Mouse (Mus musculus): ENCODE results near the gene Rai14. TPM values are rescaled to one million over a fixed set of nuclear protein-coding genes. Genes with fewer than 3 reads are reported as not detected.

Gene Rai14
- total and polyA plus RNA-seq, 3 experiments = not detected

DNA sequence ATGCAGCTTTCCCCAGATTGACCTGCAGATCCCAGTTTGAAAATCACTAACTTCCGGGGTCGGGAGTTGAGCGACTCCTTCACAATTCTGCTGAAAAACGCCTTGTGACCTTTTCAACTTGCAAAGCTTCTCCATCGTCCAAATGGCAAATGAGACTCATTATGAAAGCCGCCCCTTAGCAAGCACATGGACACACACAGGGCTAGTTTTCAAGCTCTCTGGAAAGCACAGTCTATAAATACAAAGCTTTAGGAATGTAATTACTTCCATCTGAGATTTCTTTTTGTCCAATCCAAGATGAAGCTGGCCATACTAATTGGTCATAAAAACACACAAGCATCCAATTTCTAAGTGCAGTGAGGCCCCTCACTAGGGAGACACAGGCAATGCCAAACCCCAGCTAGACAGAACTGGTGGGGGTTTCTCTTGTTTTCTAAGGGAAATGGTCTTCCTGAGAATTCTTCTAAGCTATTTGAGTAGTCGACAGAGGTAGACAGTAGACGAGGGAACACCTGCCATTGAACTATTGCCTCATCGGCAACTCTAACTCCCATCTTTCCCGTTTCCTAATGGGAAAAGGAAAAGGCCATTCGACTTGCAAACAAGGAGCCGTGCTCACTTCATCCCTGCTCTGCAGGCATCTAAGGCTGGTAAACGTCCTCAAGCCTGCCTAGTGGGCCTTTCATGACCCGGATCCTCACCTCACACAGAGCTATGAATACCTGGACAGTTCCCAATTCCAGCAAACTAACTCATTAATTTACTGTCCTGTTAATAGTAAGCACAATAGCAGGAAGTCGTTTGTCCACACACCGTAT is 173.9 kb downstream of the Rai14 start:
- no peaks in the 10 kb centered on the region for H3K4me1 ChIP-seq (ENCODE audit: control insufficient read depth in 1 of 2, insufficient read depth in 2 of 2, low read length in 2 of 2)
- H3K9me3 ChIP-seq (replicated peaks; ENCODE audit: insufficient read depth, low read length) = no peaks in the 10 kb centered on the region
- H3K9ac ChIP-seq (ENCODE audit: control insufficient read depth, low read depth, low read length, poor library complexity, severe bottlenecking) = no peak overlapping the region

GRCm38 (mm10) chr15:10535969-10536368 is 178.5 kb downstream of the Rai14 start:
- no peaks in the 10 kb centered on the region for H3K79me2 ChIP-seq (ENCODE audit: control insufficient read depth, insufficient read depth, low read length, poor library complexity)
- no peak overlapping the region for H3K9ac ChIP-seq (ENCODE audit: control insufficient read depth, low read depth, low read length, poor library complexity, severe bottlenecking)
- H3K36me3 ChIP-seq (ENCODE audit: control insufficient read depth in 1 of 2, insufficient read depth in 2 of 2, low read length in 2 of 2) = 0 out of 4 replicates have a peak, but pooled peaks cover 0 to 2% of the 10 kb centered on the region in 2 experiments
- no peak overlapping the region for H3K4me3 ChIP-seq (ENCODE audit: control insufficient read depth in 1 of 2, insufficient read depth in 1 of 2, low read depth in 2 of 2, low read length in 2 of 2)
- no peak overlapping the region for H3K27ac ChIP-seq (ENCODE audit: control insufficient read depth, low read depth, low read length)
- H3K9me3 ChIP-seq (replicated peaks; ENCODE audit: insufficient read depth, low read length) = no peaks in the 10 kb centered on the region
- no peak for DNase-seq (ENCODE audit: low read depth, low spot score)
- H3K27me3 ChIP-seq (ENCODE audit: control insufficient read depth in 1 of 2, insufficient read depth in 2 of 2, low read length in 2 of 2) = no peaks in the 10 kb centered on the region
- TF ChIP-seq ZKSCAN1 (IDR thresholded peaks at IDR 0.05; ENCODE audit: low read depth, low read length) = no peak
- no peak for TF ChIP-seq GATA1 (IDR thresholded peaks at IDR 0.05; ENCODE audit: low read depth, low read length)
- TF ChIP-seq MAZ (IDR thresholded peaks at IDR 0.05; ENCODE audit: low read depth, low read length) = no peak
- no peak for TF ChIP-seq SIN3A (IDR thresholded peaks at IDR 0.05; ENCODE audit: low read length)
- no peak for TF ChIP-seq GABPA (IDR thresholded peaks at IDR 0.05; ENCODE audit: low read depth, low read length)
- no peak for TF ChIP-seq POLR2AphosphoS5 (IDR thresholded peaks at IDR 0.05; ENCODE audit: borderline replicate concordance, low read depth, low read length)
- TF ChIP-seq NRF1 (IDR thresholded peaks at IDR 0.05; ENCODE audit: insufficient read depth, low read depth, low read length, poor library complexity, severe bottlenecking) = no peak
- no peak for TF ChIP-seq TBP (IDR thresholded peaks at IDR 0.05; ENCODE audit: low read depth, low read length)
- TF ChIP-seq ZC3H11A (IDR thresholded peaks at IDR 0.05; ENCODE audit: low read depth, low read length) = no peak
- TF ChIP-seq USF2 (IDR thresholded peaks at IDR 0.05; ENCODE audit: borderline replicate concordance in 1 of 2, insufficient read depth in 1 of 2, low read depth in 1 of 2, low read length in 2 of 2) = no peak
- no peak for TF ChIP-seq HCFC1 (IDR thresholded peaks at IDR 0.05; ENCODE audit: low read depth, low read length)
- TF ChIP-seq POLR2A (IDR thresholded peaks at IDR 0.05; ENCODE audit: control insufficient read depth in 1 of 2, insufficient read depth in 1 of 2, low read depth in 1 of 2, low read length in 2 of 2, poor library complexity in 1 of 2) = no peak
- no peak for TF ChIP-seq MYB (IDR thresholded peaks at IDR 0.05; ENCODE audit: low read depth, low read length)
- no peak for TF ChIP-seq SMC3 (IDR thresholded peaks at IDR 0.05; ENCODE audit: low read depth, low read length)
- no peak for TF ChIP-seq E2F4 (IDR thresholded peaks at IDR 0.05; ENCODE audit: borderline replicate concordance, low read depth, low read length)
- no peak for TF ChIP-seq TAL1 (IDR thresholded peaks at IDR 0.05; ENCODE audit: low read length)
- no peak for TF ChIP-seq ZMIZ1 (IDR thresholded peaks at IDR 0.05; ENCODE audit: low read depth, low read length)
- no peak for TF ChIP-seq ELF1 (IDR thresholded peaks at IDR 0.05; ENCODE audit: low read depth, low read length)
- 0 out of 4 replicates have a peak, but pooled peaks cover 0 to 1% of the 10 kb centered on the region in 2 experiments for H3K4me1 ChIP-seq (ENCODE audit: control insufficient read depth in 1 of 2, insufficient read depth in 2 of 2, low read length in 2 of 2)

More for the DNA sequence above, 173.9 kb downstream of the Rai14 start:
- Histone ChIP-seq H3K79me2 (ENCODE audit: control insufficient read depth, insufficient read depth, low read length, poor library complexity) (no peaks in the 10 kb centered on the region), H3K27me3 (ENCODE audit: control insufficient read depth in 1 of 2, insufficient read depth in 2 of 2, low read length in 2 of 2) (no peaks in the 10 kb centered on the region), H3K36me3 (ENCODE audit: control insufficient read depth in 1 of 2, insufficient read depth in 2 of 2, low read length in 2 of 2) (no peaks in the 10 kb centered on the region), H3K4me3 (ENCODE audit: control insufficient read depth in 1 of 2, insufficient read depth in 1 of 2, low read depth in 2 of 2, low read length in 2 of 2) (no peak overlapping the region), H3K27ac (ENCODE audit: control insufficient read depth, low read depth, low read length) (no peak overlapping the region)
- DNase-seq (ENCODE audit: low read depth, low spot score) = no peak
- TF ChIP-seq ZKSCAN1 (IDR thresholded peaks at IDR 0.05; ENCODE audit: low read depth, low read length) = no peak
- TF ChIP-seq JUND (IDR thresholded peaks at IDR 0.05; ENCODE audit: low read depth, low read length) = no peak
- no peak for TF ChIP-seq BHLHE40 (IDR thresholded peaks at IDR 0.05; ENCODE audit: borderline replicate concordance, low read depth, low read length)
- no peak for TF ChIP-seq ZNF384 (IDR thresholded peaks at IDR 0.05; ENCODE audit: low read depth, low read length)
- TF ChIP-seq CHD2 (IDR thresholded peaks at IDR 0.05; ENCODE audit: low read length) = no peak
- no peak for TF ChIP-seq USF1 (IDR thresholded peaks at IDR 0.05; ENCODE audit: low read depth, low read length)
- TF ChIP-seq E2F4 (IDR thresholded peaks at IDR 0.05; ENCODE audit: borderline replicate concordance, low read depth, low read length) = no peak
- TF ChIP-seq CHD1 (IDR thresholded peaks at IDR 0.05; ENCODE audit: low read depth, low read length) = no peak
- no peak for TF ChIP-seq MXI1 (IDR thresholded peaks at IDR 0.05; ENCODE audit: low read depth, low read length)
- TF ChIP-seq MAX (IDR thresholded peaks at IDR 0.05; ENCODE audit: low read length) = no peak
- TF ChIP-seq NRF1 (IDR thresholded peaks at IDR 0.05; ENCODE audit: insufficient read depth, low read depth, low read length, poor library complexity, severe bottlenecking) = no peak
- no peak for TF ChIP-seq ZMIZ1 (IDR thresholded peaks at IDR 0.05; ENCODE audit: low read depth, low read length)
- TF ChIP-seq TAL1 (IDR thresholded peaks at IDR 0.05; ENCODE audit: low read length) = no peak
- TF ChIP-seq RCOR1 (IDR thresholded peaks at IDR 0.05; ENCODE audit: low read depth, low read length) = no peak
- no peak for TF ChIP-seq EP300 (IDR thresholded peaks at IDR 0.05; ENCODE audit: low read depth in 1 of 2, low read length in 2 of 2)
- TF ChIP-seq ZC3H11A (IDR thresholded peaks at IDR 0.05; ENCODE audit: low read depth, low read length) = no peak
- no peak for TF ChIP-seq SMC3 (IDR thresholded peaks at IDR 0.05; ENCODE audit: low read depth, low read length)

Data from MEL (cell line).